Mouse (Mus musculus) c-Kit-positive CD71-positive TER-119-negative erythroid progenitor cells, embryonic 14.5 days (primary cell): ENCODE measurements around the gene Fer.

Source experiments
- DNase-seq: peaks from one replicate; pipeline ENCODE4 v3.0.0-alpha.2; 2013; ENCODE audit warnings: low read depth

Fer gene

DNA sequence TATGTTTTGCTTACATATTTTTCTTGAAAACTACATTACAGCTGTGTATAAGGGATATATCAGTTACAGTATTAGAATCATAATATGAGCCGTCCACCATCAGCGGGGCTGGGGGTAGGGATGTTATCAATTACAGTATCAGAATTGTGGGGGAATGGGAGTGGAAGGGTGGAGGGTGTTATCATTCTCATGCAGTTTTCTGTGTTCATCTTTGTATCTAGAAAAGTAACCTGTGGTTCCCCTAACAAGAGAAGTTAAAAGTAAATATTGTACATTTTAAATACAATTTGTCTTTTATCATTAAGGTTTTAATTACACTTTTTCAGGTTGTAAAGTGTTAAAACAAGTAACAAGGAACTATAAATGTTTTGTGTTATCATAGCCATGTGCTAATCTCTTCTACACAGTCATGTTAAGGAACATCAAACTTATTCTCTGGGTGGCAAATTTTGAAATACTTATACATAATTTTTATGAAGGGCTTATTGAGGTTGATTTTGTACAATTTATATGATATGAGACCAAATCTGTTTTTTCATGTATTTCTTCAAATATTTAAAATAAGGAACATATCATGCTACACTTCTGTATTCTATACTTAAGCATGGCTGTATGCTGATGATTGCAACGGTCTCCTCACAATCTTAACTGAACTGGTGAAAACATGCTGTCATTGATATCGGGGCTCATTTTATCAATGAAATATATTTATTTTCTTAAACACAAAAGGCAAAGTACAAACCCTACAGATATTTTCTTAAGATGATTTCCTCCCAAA, 116.1 kb downstream of the Fer start:
- peak; percentile 50 for DNase-seq

DNA sequence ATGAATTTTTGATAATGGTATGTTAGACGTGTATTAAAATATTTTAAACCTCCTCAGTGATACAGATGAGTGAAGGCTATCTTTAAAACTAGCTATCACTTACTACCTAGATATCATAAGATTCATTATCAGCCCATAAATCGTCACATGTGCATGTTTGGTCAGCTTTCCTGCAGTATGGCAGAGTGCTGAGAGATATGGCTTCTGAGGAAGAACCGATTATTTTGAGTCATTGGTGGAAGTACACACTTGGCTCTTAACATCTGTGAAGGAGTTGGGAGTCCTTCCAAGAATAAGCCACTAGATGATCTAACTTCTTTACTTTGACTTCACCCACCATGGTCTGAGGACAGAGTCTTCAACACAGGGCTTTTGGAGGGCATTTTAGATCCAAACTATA, 117.3 kb downstream of the Fer start:
- DNase-seq = no peak

DNA sequence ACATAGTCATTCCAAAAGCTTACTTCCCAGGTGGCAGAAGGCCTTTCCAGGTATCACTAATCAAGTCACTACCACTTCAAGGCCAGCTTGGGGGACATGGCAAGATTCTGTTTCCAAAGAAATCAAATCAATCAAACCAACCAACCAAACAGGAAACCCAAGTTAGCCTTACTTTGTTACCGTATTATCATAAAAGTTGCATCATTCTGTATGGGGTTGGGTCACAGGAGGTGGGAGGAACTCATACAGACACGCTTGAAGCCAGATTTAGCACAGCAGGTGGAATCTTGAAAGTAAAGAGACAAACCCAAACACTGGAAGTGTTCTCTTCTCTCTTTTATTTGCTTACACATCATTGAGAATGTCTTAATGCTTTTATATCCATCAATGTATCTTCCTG, 125.8 kb downstream of the Fer start:
- no peak for DNase-seq

DNA sequence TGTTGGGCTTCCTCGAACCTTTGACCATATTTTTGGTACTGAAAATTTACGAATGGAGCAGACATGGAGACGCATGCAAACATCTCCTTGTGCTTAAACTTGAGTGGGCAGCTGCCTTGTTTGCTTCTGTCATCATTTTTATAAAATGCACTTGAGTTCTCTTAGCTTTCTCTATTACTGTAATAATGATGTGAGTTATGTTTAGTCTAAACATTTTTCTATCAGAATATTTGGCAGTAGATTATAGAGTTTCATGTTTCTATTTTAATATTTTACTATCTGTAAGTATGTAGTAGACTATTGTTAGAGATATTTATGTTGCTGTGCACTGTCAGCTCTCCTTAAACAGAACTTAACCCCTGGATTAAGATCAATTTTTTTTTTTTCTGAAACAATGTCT, 128.3 kb downstream of the Fer start:
- no peak for DNase-seq

DNA sequence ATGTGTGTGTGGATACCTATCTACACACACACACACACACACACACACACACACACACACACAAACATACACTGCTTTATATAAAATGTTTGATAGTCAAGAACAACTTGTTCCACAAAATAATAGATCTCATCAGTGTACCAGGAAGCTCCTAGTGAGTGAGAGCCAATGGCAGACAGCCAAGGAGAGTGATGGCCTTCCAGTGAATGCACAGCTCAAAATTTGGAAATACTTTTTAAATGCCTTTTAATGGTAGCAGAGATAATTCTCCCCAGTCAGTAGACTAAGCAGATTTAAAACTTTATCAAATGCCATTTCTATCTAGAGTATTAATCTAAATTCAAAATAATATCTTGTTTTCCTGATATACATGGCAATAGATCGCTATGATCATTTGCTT, 133.1 kb downstream of the Fer start:
- no peak for DNase-seq

DNA sequence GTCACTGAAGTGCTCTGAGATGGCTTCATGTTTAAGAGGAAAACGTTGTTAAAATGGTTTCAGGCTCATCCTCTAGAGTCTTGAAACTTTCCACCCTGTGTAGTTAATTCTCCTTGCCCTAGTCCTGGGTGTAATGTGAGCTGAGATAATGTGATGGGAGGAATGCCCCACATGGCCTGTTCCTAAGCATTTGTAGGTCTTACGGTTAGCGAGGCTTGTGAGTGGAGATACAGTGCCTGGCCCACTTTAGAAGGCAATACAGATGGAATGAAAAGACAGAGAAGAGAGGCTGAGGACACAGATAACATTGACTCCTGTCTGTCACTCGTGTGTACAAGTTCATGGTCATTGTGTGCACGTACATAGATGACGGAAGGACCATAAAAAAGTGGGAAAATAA, 134.8 kb downstream of the Fer start:
- no peak for DNase-seq

DNA sequence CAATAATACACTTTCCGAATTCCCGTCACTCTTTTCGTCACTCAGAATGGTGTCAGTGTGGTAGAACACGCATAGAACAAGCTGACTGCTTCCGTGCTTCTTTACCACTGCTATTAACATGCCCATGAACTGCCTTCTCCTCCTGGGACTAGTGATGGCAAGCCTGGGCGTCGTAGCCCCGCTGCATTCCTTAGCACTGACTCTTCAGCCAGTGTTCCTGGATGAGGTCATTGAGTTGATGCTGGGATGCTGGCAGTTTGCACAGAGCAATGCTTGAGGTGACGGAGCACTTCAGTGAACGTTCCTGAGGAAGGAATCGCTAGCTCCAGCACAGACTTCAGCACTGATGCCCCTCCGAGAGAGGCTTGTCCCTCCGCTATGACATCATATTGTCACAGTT, 140.6 kb downstream of the Fer start:
- DNase-seq = no peak

DNA sequence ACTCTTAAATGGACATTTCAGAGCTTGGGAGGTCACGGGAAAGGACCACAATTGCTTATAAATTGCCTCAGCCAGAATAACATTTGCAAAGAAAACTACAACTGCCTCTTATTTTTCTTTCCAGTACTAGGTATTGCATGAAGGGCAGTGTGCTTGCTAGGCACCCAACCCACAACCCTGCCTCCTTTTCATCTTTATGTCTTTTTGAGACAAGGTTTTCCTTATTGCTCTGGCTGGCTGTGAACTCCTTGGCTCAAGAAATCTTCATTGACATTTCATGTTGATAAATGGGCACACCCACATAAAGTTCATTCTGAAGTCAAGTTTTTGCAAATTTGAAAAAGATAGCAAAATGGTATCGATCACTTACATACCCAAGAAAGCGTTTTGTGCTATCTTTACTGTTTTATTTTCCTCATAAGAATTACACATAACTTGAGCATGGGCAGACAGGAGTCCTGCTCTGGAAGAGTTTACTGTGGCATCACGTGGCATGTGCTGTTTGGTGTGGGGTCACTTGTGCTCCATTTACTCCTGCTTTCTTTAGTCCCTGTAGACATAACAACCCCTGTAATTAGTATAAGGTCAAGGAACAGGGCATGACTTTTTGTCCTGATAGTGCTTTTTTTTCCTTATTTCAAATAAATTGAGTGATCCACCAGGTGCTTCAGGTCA, 142.8 kb downstream of the Fer start:
- no peak for DNase-seq

DNA sequence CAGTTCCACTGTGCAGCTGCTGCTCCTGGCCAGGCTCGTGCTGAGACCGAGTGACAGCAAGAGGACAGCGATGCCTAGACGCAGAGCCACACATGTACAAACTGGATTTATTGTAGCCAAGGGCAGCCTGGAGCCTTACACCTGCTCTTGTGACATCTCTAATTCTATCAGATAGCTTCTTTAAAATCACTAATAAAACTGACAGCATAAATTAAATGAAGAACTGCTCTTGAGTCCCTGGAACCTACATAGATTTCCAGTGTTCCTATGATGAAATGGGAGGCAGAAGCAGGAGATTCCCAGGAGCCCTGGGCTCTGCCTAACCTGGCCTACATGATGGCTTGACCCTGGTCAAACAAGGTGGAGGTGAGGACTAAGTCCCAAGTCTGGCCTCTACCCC, 153.7 kb downstream of the Fer start:
- no peak for DNase-seq

DNA sequence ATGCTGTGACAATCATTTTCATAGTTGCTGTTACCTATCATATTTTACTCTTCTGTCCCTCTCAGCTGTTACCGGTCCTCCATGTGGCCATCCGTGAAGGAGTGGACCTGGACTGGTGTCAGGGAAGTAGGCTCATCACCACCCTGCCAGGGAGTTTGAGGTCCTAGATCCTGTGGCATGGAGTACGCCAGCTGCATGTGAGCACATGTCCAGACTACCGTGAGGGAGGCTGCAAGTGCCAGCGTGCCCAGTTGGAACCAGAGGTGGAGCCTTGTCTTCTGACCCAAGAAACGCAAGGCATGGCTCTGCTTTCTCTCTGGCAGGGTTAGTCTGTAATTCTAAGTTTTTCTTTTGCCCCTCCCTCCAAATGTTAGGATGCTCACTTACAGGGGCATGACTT, 155.4 kb downstream of the Fer start:
- DNase-seq = no peak

DNA sequence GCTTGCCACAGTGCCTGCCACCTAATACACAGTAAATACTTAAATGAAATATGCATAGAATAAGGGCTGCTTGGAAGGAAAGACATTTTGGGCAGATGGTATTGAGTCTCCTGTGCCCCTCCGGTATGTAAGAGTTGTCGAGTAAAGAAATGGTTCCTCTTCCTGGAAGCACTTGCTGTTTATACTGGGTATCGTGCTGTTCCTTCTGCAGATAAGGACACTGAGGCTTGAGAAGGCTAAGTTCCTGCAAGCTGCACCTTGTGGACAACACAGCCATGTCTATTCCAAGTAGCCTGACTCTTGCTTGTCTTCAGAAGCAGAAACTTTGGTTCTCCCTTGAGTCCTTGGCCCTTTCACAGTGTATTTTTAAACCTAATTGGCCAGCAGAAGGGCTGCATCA, 156.0 kb downstream of the Fer start:
- DNase-seq = peak; percentile 19

DNA sequence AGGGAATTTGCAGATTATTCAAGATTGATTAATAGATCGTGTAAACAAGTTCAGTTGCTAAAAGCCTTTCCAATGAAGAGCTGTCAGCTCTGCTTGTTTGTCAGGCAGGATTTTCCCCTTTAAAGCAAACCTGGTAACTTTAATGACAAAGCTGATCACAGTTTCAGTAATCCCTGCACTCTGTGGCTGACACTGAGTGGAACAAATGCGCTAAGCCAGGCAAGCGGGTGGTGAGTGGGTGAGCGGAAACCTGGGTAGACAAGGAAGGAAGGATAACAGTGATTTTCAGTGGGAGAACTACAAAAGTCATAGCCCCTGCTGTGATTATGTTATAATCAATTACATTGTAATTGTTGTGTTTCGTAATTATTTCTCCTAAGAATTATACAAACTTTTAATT, 156.8 kb downstream of the Fer start:
- DNase-seq = no peak

DNA sequence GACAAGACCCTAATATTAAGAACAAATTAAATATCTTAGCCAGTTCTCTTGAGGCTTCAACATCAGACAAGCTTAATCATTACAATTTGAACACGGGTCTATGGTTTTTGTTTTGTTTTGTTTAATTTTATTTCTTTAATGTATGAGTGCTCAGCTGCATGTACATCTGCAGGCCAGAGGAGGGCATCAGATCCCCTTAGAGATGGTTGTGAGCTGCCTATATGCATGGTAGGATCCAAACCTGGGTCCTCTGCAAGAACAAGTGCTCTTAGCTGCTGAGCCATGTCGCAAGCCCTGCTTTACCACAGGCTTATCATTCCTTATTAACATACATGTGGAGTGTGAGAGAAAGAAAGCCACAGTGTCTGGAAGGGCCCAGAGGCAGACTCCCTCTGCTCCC, 163.6 kb downstream of the Fer start:
- DNase-seq = no peak

DNA sequence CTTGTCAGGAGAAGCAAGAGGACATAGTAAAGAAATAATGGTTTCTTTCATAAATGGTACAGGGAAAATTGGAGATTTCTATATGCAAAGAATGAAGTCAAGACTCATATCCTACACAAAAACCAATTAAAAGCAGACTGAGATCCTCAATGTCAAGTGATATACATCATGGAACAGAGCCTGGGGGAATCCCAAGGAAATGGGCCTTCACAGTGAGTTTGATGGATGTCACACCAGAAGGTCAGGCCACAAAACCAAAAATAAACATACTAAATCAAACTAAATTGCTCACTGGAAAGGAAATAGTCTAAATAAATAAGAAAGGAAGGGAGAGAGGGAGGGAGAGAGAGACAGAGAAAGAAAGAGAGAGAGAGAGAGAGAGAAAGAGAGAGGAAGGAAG, 178.9 kb downstream of the Fer start:
- DNase-seq = no peak

DNA sequence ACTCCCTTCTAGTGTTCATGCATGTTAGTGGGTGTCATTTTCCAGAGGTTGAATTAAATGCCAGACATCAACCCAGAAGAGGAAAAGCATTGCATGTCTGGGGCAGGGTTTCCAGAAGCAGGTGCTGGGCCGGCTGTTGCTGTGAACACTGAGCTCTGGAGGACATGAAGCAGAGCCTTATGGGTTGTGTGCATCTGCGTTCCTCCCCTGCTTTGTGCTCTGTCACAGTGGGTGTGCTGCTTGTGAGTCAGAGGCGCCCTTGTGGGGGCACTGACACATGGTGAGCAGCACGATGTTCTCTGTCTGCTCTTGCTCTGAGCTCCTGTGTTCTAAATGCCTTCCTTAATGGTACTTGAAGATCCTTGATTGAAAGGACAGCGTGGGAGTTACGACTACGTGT, 182.5 kb downstream of the Fer start:
- no peak for DNase-seq

DNA sequence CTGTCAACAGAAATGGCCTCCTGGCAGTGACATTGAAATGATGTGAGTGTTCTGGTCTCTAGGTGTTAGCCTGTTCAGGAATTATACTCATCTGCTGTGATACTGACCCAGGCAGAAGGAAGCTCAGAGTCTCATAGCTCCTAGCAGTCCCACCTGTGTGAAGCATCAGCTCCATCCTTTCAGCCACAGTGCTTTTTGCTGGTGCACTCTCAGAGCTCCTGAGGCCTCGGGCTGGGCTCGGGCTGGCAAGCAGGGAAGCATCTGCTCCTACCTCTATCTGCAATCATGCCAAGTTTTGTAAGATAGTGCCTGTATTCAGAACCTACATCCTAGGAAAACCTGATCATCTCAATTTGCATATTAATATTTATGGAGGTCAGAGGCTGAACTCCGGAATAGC, 183.7 kb downstream of the Fer start:
- no peak for DNase-seq

DNA sequence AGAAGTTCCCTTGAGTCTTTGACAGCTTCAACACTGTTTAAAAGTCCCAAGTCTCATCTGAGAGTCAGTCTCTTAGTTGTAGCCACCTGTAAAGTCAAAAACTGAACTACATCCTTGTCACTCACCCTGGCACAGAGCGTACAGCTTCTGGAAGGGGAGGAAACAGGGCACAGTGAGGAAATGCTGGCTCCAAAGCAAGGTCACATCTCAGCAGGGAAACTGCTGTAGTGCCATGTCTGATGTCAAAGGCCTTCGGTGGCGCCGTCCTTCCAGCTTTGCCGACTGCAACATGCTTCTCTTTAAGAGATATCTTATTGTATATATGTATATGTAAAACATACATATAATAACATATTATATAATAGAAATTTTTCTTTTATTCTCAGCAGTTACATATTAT, 188.0 kb downstream of the Fer start:
- no peak for DNase-seq

DNA sequence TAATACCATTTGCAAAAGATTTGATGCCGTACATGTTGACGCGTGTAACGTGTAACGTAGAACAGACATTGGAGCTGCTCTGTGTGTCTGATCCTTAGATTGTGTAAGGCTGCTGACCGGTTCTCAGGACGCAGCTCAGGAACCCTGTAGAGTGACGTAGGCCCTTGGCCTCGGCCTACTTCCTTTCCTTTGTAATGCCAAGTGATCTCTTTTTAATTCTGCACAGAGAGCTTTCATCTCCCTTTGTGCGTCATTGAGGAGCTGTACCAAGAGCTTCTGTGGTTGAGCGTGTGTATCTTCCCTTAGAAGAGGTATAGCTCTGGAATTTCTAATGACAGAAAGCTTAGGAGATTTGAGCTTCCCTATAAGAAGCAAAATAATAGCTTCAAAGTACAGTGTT, 190.8 kb downstream of the Fer start:
- DNase-seq = no peak

DNA sequence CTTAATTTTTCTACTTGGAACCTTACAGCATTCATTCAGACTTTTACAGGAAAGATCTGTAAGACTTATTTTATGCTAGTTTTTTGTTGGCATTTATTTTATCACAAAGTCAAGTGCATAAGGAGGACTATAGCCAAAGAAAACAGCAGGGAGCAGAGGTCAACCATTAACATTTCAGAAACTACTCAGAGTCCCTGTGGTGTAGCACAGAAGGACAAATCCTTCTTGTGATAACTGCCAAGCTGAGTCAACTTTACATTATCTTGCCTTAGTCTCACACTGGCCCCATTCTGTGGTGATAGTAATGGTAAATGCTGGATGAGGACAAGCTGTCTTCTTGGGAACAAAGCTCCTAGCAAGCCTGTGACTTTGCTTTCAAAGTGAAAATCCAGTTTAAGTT, 197.7 kb downstream of the Fer start:
- DNase-seq = no peak

DNA sequence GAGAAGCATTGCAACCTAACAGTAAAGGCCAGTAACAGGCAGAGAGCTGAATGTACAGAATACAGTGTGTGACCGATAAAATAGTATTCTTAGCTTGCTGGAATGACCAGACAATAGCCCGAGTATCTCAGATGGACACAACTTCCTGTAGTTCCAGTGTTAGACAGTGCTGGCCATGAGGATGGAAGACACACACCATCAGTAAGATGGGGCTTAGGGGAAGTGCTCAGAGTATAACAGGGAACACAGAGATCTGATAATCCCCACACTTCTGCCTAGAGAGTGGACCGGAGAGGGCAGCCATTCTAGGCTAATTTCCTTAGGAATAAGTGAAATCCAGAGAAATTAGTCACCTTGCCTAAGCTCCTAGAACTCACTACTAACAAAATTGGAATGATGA, 202.4 kb downstream of the Fer start:
- DNase-seq = no peak

DNA sequence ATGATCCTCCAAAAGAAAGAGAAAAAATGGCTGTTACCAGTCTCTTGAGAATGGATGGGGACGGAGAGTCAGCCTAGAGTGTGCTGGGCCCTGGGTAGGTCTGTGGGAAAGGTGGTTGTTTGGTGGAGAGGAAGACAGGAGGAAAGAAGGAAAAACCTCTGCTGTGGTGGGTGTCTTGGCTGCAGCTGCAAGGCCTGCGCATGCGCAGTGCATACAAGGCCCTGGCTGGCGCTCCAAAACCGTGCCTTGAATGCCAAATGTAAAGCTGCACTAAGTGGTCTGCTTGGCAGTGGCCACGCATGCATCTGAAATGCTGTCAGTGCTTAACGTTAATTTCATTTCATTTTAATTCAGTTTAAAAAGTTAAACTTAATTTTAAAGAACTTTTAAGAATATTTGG, 214.5 kb downstream of the Fer start:
- DNase-seq = no peak

DNA sequence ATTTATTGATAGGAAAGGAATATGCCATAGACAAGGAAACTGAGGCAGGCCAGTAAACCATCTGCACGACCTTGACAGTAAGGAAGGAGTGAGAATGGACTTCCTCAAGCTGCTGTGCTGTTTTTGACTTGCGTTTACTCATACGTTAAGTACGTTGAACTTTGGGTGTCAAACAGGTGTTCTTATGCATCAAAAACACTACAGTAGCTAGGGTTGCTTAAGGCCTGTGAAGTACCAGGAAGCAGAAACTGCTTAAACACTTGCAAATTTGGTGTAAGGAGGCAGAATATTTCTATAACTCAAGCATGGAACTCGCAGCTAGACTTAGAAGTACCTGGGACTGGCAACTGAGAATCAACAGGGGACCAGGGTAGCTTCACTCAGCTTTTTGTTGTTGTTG, 221.9 kb downstream of the Fer start:
- DNase-seq = no peak

DNA sequence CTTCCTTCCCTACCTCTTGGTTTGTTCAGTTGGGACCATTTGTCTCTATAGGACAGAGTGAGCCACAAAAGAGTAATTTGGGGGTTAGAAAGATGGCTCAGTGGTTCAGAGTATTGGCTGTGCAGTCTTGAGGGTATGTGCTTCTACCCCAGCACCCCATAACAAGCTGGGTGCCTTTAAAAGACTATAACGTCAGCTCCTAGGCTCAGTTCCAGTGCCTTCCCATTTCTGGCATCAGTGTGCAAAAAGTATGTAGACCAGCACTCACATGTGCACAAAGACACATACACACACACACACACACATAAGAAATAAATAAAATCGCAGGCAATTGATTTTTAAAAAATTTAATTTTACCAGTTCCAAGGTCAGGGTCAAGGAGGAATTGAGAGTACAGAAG, 222.6 kb downstream of the Fer start:
- no peak for DNase-seq
